Mouse (Mus musculus) thymus, postnatal 25 days (tissue): ENCODE data around the gene Cald1.

ENCODE experiments used
- DNase-seq: peaks from one replicate; pipeline ENCODE4 v3.0.0; 2022

The Cald1 gene

DNA sequence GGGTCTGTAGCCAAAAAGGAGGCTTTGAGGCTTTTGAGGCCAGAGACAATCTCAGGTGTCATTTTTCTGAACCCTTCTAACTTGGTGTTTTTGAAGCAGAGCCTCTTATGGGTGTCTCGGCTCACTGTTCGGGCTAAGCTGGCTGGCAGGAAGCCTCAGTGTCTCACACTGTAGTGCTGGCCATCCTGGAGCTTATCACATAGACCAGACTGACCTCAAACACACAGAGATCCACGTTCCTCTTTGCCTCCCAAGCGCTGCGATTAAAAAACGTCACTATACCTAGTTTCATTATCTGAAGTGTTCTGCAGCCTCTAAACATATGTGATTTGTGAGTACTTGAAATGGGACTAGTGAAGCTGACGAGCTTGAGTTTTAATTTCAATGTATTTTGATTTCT, 76.1 kb downstream of the Cald1 start:
- no peak for DNase-seq

DNA sequence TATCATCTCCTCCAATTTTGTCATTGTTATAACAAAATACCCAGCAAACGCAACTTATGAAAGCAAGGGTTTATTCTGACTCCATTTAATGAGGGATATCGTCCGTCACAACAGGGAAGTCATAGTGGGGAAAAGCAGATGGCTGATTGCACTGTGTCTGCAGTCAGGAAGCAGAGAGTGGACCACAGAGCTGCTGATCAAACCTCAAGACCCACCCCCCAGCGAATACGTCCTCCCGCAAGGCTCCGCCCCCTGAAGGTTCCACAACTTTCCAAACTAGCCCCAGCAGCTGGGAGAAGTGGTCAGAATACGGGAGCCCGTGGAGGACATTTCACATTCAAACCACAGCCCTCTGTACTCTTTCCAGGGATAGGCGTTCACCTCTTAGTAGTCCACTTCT, 76.6 kb downstream of the Cald1 start:
- DNase-seq = no peak

DNA sequence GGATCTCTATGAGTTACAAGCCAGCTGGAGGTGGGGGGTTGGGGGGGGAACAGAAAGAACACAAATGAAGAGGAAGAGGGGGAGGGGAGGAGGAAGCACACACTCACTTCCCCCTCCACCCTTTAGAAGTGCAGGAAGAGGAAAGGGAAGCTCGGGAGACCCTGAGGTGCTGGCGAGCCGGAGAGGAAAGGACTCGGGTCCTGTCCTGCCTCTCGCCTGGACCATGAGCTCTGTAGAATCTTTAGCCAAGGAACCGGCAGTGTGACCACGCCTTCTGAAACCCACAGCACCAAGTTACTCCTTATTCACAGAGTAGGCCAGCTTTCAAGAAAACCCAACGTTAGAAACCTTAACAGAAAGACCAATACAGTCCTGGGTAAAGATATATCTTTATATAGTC, 83.8 kb downstream of the Cald1 start:
- no peak for DNase-seq

DNA sequence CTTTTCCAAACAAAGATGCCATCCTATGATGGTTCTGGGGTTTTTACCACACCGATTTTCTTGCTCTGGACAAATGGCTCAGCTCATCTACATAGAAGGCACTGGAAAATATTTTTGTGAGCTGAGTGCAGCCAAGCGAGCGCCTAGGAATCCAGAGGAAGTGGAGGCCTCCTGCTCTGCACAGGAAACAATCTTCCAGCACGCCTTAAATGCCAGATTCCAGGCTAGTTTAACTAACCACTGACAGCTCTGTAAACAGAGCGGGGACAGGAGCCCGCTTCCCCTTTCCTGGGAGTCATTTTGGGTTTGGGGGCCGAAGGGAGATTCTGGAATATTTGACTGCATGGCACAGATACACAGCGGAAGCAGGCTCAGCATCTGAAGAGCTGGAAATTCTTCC, 86.6 kb downstream of the Cald1 start:
- no peak for DNase-seq

DNA sequence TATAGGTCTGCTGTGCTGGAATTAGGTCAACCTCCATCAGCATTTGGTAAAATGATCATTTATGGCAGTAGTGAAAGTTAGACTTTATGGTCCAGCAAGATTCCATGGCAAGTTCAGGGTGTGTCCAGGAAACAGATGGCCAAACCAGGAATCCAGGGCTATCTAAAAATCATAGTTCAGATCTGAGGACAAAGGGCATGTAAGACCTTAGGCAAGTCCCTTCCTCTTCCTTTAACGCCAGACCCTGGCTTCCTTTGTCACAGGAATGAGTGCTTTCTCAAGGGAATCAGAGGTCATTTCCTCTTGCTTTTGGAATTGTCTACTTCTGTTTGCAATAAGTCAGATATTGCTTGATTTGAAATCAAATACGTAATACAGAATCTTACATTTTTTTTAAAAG, 90.7 kb downstream of the Cald1 start:
- DNase-seq = no peak

DNA sequence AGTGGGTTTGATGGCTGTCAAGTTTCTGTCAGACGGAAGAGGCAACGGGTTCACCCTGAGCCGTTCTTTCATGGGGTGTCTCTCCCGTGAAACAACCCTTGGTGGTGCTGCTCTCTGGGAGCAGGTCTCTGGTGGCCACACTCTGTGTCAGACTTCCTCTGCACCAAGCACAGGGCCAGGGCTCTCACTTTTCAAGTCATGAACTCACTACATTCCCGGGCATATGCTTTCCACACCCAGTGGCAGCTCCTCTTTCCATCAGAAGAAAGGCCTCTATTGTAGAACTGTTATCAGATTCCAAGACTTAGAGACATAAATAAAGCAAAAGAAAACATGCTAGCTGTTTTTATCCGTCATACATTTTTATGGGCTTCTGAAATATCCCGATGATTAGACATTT, 93.1 kb downstream of the Cald1 start:
- DNase-seq = no peak

DNA sequence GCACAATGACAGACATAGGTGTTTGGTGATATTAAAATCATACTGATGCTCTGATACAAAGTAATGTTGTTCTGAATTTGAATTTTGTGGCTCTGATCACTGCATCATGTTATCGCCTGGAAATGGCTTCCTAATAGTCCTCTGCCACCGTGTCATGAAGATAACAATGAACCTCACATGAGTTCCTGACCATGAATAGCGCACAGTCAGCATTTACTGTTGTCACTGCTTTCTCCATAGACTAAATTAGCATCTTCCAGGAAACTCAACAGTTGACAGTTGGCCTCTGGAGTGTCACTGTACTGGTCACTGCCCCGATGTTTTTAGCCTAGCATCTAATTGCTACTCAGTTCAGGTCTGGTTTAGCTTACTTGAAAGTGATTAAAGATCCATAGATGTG, 95.8 kb downstream of the Cald1 start:
- DNase-seq = no peak

DNA sequence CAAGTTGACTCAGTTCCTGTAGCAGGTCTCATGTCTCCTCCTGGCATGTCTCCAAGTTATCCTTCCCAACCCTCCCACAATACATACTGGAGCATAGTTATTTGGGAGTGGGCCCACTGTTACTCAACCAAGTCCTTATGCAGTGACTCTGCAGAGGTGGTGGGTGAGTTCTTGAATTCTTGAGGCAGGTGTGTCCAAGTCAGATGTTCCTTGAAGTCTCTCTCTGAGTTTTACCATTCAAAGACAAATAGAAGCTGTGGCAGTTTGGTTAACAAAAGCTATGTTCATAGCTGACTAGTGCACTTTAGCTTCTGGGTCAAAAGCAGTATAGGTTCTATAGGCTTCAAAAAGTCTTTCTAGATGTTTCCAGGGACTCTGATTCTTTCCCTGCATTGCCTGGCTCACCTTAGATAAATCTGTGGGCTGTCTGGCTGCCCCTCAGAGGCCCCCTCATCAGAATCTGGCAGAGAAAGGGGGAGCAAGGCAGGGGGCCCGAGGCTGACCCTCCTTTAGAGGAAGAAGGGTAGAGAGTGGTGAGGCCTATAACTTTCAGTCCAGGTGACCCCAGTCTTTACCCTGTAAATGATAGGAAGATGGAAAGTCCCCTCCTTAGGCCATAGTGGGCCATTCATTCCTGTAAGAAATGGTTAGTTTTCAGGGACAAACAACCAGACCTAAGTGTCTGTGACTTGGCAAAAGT, 105.3 kb downstream of the Cald1 start:
- DNase-seq = no peak

DNA sequence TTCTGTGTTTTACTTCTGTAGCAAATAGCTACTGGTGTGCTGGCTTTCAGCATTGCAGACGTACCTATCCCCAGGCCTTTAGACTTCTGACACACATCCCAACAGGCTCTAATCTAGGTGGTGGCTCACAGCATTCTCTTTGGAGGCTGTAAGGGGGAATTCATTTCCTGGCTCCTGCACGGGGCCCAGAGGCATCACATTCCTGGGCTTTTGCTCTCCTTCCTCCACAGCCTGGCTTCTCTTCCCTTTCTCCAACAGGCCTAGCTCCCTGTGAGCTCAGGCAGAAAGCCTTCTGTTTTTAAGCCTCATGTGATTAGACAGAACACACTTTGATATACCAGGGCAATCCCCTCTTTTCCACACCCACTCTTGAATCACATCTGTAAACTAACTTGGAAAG, 109.2 kb downstream of the Cald1 start:
- no peak for DNase-seq

DNA sequence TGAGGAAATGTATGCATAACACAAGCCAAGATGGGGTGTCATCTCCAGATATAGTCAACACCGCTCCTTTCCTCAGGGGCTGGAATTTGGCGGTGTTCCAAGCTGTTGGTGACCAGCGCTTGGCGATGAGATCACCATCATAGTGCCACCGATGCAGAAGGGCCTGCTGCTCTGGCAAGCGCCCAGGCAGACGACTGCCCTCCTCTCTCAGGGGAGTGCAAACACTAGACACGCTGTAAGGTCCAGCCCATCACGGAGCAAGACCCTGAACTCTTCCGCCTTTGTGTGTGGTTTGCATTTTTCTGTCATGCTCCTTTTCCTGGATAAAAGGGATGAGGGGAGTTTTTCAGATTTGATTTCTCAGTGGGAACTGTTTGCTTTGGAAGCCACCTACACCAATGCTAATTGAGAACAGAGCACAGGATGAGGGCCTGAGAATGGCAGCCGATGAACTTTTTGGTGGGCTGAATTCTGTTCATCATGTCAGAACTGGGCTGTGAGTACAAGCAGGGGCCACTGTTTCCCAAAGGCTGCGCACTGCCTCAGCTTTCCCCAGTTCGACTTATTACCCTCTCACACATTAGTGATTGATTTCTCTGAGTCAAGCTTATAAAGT, 110.5 kb downstream of the Cald1 start:
- DNase-seq = no peak

DNA sequence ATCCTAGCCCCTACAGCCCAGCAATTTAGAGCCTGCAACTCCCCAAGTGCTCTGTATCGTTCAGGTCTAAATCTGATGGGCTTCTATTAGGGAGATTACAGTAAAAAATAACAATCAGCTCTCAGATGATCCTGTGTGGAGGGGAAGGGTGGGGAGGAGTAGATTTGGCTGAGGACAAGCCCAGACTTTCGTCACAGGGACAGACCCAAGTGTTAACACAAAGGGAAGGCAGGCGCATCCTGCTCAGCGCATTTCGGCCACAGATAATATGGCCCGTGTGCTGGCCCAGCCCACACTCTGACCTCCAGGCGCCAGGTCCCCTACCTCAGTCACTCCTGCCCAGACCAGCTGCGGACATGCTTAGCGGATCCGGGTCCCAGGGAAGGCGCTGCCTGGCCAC, 111.0 kb downstream of the Cald1 start:
- no peak for DNase-seq

DNA sequence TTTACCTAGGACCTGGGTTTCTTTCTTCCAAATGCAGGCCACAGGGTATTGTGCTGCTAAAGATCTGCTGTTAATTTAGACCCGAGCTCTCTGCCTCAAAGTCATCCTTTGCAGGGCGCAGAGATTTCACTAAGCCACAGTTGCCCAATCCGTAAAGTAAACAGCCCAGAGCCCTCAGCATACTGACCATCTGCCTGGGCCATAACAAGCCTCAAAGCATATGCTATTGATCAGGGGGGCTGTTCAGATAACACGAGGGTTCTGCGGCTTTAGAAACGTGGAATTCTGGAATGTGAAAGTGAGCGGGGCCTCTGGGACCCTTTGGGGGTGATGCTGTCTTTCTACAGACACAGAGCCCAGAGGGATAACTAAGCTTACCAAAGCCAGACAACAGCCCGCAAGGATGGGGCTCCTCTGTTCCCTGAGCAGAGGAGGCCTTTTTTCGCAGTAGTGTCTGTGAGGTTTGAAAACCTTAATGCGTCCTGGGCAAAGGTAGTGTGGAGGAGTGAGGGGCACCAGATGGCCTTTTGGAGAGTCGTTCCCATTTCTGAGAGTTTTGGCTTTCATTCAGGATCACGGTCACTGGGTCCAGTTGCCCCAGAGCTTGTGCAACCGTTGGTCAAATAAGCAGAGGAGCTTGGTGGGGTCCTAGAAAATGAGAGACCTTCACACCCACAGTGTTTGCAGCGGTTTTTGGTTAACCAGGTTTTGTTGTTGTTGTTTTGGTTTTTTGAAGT, 111.8 kb downstream of the Cald1 start:
- no peak for DNase-seq

DNA sequence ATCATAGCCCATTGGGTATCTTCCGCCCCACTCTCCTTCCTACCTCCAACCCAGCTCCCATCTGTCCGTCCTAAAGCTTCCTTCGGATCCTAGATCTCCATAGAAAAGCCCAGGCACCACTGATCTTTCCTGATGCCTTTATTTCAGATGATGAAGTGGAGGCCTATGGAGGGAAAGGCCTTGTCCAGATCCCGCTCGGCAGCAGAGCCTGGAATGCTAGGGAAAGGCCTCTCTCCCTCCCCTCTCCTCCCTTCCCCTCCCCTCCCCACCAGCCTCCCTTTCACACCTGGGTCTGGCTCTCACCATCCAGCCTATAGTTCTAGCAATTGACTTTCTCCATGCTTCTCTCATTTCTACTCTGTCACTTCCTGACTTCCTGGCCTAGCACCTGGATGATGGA, 112.5 kb downstream of the Cald1 start:
- DNase-seq = no peak

DNA sequence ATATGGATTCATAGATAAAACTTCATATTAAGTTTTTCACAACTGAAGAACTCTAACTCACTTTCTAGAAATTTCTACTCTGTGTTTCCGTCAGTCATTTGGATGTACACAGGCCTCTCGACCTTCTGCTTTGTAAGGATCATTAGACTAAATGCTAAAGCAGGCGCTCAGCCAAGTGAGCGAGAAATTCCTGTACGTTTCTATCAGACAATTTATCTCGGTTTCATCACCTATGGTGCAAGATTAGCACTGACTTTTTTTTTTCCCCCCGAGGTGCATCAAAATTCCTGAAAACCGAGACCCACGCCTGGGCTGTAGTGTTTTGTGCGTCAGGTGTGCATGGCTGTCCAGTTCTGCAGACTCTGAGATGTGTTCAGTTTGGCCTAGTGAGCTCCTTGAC, 113.3 kb downstream of the Cald1 start:
- DNase-seq = no peak

DNA sequence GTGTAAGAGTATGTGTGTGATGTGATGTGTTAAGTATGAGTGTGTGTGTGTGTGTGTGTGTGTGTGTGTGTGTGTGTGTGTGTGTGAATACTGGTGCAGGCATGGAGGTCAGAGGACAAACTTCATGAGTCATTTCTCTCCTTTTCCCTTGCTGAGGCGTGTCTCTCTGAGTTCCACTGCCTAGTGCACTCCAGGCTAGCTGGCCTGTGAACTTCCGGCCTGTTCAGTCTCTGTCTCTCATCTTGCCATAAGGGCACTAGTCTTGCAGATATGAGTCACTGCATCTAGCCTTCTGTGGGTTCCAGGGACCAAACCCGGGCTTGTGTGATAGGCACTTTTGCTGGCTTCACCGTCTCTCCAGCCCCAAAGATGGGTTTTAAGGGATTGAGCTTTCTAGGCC, 114.9 kb downstream of the Cald1 start:
- no peak for DNase-seq

DNA sequence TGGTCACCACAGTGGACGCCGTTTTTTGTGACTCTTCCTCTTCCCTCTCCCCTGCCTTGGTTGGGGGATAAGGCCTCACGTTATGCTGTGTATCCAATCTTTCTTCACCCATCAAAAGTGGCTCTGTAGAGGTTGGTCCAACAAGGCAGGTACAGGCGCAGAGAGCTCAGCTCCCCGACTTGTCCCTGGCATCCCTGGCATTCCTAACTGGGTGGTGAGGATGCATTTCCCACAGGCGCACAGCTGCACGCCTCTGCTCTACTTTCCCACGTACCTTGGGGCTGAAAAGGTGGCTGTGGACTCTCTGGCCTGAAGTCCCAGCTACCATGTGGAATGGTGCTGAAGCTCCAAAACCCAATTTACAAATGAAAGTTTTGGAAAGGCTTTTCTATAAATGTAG, 115.5 kb downstream of the Cald1 start:
- no peak for DNase-seq

DNA sequence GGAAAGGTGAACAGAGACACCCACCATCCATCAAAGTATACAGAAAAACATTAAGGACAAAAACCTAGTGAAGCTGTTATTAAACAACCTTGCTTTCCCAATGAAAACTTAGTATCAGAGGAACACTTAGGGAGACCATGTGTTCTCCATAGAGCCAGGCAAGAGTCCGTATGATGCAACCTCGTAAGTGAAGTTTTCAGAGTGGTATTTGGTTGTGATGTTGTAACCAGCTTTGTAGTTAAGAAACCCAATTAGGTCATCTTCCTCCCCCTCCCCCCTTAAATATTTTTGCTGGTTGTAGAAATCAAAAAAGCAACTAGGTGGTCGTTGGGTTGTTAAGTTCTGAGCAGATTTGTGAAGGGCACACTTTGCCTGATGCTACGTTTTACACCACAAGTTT, 116.3 kb downstream of the Cald1 start:
- no peak for DNase-seq

DNA sequence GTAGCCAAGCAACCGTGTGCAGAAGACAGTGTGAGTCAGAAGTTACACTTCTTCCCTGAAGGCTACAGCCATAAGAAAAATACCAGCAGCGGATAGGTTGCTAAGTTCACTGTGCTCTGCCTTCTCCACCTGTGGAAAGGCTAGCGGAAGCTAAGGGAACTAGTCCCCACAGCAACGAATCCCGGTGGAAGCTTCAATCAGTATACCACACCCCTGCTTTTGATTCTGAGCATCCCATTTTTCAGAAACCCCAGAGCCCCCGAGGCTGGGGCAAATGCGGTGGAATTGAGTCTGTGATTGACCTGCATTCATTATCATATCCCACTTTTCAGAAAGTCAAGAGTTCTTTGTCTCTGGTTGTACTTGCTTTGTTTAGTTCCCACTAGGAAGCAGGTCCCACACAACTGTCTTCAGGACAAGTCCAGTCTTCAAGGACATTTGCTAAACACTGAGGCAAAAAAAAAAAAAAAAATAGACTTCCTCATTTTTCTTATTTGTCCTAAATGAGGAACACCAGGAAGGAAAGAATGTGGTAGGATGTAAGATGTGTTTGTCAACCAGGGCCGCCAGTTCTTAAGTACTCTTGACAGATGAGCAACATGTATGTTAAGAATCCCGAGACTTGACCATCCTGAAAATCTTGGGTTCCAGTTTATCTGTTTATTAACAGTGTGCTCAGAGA, 118.0 kb downstream of the Cald1 start:
- no peak for DNase-seq

DNA sequence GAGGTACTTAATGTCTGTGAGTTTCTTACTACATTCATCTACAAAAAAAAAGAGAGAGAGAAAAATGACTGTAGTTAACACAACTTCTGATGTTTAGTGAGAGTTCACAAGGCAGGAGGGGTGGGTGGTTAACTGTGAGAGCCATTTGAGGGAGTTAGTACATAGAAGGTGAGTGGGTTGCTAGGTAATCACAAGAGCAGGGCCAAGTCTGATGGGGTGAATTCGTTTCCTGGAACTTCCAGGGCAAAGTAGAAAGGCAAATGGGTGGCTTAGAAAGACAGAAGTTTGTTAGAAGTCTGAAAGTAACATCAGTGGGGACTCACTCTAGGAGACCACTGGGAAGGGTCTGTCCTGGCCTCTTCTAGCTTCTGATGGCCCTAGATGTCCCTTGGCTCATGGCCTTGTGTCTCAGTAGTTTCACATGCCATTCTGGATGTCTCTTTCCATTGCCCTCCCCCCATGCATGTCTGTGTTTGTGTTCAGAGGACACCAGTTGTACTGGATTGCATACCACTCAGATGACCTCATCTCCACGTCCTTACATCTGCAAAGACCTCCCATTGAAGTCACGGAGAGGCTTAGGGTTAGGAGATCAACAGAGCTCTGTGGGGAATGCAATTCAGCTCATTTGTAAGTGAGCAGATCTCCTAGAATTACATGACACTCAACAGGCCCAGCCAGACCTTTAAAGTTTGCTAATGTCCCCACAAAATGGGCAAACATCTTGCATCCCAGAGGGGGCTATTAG, 118.8 kb downstream of the Cald1 start:
- DNase-seq = no peak

DNA sequence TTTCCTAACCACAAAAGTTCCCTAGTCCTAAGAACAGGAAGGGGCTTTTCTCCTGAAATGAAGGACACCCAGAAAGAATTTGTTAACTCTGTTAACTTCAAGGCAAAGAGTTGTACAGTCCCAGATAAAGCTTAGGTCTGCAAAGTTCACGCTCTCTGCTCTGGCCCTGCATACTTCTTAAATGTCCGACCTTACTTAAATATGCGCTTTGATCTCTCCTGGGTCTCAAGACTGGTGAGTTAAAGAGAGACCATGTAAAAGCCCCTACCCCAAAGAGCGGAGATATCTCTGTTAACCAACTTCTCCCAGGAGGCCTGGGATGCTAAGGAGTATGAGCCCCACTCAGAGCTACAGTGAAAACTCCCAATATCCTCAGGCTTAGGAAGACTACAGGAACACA, 119.4 kb downstream of the Cald1 start:
- no peak for DNase-seq

DNA sequence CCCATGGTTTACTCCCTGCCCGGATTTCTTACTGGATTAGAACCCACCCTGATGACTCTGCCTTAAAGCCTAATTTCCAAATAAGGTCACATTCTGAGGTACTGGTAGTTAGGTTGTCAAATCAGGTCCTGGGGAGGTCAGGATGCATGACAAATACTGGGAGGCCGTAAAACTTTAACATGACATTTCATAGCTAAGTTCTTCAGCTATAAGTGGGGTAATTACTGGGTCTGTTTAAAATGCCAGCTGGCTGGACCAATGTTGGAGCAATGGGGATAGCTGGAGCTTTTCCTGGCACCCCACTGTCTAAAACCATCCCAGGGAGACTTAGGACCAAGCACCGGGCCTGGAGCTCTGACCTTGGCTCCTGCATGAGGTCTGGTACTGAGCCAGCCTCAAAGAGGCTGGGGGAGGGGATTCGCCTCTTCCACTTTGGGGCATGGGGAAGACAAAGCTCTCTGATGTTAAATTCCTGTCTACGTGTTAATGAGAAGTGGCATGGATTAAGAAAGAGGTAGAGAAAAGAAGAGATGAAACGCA, 120.9 kb downstream of the Cald1 start:
- no peak for DNase-seq

DNA sequence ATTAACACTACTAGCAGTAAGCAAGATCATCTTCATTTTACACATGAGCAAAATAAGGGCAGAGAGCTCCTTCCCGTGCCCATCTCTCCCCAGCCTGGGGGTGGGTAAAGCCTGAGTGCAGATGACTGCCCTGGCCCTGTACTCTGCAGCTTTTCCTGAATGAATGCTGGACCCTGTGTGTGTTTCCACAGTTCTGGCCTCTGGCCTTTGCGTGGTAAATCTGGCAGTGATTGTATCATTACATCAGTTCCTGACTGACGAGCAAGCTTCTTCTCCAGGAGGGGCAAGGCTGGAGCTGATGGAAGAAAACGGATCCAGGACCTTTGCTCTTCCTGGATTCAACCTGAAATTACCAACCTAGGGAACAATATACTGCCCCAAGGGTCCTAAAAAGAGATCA, 122.1 kb downstream of the Cald1 start:
- DNase-seq = no peak

DNA sequence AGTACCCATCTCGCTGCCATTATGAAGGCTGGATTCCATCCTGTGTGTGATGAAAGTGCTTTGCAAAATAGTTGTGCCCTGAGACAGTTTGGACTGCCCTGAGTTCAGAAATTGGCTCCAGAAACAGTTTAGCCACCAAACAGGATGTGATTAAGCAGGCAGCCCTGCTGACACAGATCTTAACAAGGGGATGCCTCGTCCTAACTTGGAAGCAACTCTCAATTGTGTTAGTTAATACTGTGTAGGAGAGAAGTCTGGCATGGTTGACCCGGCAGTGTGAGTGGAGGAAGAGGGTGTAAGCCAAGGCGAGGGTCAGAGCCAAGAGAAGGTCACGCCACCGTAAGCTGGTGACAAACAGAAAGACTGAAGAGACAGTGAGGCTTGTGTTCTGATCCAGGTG, 123.4 kb downstream of the Cald1 start:
- no peak for DNase-seq
